Mouse (Mus musculus) brain, adult 2 months (tissue): ENCODE measurements around the gene Rhcg.

Experiments used
- DNase-seq: peaks from one replicate; pipeline ENCODE4 v3.0.0; 2011; ENCODE audit warnings: low read depth, low spot score

Gene Rhcg

DNA sequence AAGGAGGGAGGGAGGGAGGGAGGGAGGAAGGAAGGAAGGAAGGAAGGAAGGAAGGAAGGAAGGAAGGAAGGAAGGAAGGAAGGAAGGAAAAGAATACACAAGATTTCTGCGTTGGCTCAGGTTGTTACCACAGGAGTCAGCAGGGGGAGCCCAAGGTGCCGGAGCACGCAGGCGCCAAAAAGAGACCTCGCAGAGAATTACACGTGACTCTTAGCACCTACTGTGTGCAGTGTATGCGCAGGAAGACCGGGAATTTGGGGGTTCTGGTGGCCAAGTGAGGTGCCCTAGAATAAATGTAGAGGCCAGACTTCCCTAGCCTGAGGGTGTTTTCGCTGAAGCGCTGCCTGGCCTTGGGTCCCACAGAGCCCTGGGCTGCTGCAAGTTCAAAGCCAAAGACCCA is 64.8 kb downstream of the Rhcg start:
- DNase-seq = no peak

DNA sequence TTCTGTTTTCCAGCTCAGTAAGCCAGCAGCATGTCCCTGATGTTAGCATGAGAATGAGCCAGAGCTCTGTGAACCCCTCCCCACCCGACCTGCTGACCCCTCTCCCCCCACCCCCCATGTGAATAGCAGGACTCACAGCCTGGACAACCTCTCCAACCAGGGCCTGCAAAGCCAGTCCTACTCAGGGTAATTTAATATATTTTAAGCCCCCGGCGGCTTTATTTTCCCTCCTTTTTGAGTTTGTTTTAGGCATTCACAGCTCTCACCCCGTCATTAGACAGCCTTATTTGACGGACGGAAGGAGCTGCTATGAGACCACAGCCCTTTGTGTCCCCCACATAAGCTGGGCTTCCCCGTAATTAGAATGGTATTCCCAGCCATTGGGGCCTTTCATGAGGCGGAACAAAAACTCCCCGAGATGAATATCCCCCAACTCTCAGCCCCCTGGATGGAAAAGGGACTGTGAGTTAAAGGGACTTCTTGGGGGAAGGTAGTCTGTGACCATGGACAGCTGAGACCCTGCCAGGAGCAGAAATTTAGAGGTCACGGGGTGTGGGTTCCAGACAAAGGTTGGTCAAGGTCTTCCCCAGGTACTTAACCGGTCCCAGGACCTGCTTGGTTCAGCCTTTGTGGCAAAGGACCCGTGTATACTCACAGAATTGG is 68.4 kb downstream of the Rhcg start:
- no peak for DNase-seq

DNA sequence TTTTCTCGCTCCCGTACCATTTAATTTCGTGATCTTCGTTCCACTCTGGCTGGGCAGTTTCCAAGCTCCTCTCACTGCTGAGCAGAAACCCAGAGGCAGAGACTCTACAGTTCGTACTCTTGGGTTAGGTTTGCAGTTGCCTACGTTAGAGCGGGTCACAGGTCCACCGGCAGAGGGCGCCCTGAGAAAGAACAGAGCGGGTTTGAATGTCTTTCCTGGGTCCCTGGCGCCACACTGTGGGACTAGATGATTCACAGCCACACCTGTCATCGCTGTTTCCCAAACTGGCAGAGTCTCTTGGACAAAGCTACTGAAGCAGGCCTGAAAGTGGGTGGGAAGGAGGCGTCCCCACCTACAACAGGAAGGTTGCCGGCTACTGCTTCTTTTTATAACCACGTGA is 70.4 kb downstream of the Rhcg start:
- peak; percentile 97 for DNase-seq

DNA sequence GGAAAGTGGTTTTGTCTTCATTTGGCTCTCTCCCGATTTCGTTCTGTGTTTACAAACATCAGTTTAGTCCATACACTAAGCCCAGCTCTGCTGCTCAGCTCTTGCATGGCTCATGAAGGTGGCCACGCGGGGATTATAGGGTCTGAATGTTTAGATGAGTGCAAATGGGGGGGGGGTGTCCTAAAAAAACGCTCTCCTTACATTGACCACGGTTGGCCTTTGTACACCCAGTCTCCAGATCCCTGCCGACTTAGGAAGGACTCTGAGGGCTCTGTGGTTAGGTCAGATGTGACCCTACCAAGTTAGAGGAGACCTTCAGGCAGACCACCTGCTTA is 72.4 kb downstream of the Rhcg start:
- no peak for DNase-seq

DNA sequence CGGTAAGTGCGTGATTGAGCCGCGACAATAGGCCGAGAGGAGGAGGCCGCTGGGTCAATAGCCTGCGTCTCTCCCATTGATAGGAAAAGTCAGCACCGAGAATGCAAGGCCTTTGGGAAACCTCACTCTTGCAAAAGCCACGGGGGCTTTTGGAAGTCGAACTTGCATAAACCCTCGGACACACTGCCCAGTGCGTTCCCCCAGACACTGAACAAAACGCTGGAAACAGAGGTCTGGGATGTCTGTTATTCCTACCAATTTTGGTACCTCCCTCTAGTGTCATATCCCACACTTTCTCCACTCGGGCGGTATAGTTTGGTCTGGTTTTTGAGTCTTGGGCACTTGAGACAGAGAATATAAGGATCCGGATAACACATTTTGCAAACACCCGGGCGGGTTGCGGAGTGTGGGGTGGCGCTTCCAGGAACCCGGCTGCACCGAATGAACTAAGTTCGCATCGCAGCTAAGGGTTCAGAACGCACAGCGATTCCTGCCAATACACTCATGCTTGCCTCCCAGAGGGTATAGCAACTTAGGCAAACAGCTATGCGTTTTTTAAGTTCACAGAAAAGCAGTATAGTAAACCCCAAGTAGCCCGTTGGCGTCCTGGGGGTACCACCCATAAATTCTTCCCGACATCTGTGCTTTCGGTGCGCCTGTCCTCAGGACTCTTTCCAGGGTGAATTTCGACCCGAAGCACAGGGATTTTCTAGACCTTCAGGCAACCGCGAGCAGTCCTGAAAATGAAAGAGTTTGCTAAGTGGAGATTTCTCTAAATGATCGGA is 73.0 kb downstream of the Rhcg start:
- DNase-seq = no peak
